ENCODE assay signal across 16 mouse cellular contexts in genomic region chr9:92719251-92719650, GRCm38 (mm10).
DNase-seq lines count a peak whose midpoint lies in the region; ATAC-seq and TF ChIP-seq lines count a peak whose summit lies in the region.
"Had no signal": no experiment of that assay in that cellular context is flagged by ENCODE, and none has a peak within 500 bp of the region (broad histone marks: within the 10 kb centered on the region; RNA-seq: fewer than 3 reads in every experiment).

No protein-coding gene starts in this region.

- H3K27me3 ChIP-seq in heart, adult 2 months (ENCODE audit: control insufficient read depth, insufficient read depth, low read length) = no peaks in the 10 kb centered on the region
- H3K27me3 ChIP-seq in limb, embryonic 14.5 days (ENCODE audit: control insufficient read depth, insufficient read depth, low read length) = no peaks in the 10 kb centered on the region
- no peaks in the 10 kb centered on the region for H3K27me3 ChIP-seq in limb, embryonic 10.5 days (ENCODE audit: low read depth, poor library complexity, severe bottlenecking)
- H3K27me3 ChIP-seq: embryonic facial prominence, embryonic 13.5 days; heart, embryonic 15.5 days; midbrain, embryonic 15.5 days had no signal

- 74% methylated on average over 6 of the region's 6 CpGs for WGBS in heart, adult 2 months
- 73% methylated on average over 6 of the region's 6 CpGs for WGBS in limb, embryonic 14.5 days
- WGBS in limb, embryonic 10.5 days = 86% methylated on average over 6 of the region's 6 CpGs

- H3K9ac ChIP-seq in heart, adult 2 months (ENCODE audit: low read depth, low read length) = no peak overlapping the region
- H3K9ac ChIP-seq in limb, embryonic 14.5 days (ENCODE audit: low read depth, low read length, severe bottlenecking) = no peak overlapping the region
- H3K9ac ChIP-seq: embryonic facial prominence, embryonic 13.5 days; heart, embryonic 15.5 days; midbrain, embryonic 15.5 days had no signal

- no peak overlapping the region for H3K4me3 ChIP-seq in heart, adult 2 months
- H3K4me3 ChIP-seq in limb, embryonic 14.5 days (replicated peaks; ENCODE audit: low read length) = no peak overlapping the region
- no peak overlapping the region for H3K4me3 ChIP-seq in limb, embryonic 10.5 days
- H3K4me3 ChIP-seq: embryonic facial prominence, embryonic 13.5 days; heart, embryonic 15.5 days; midbrain, embryonic 15.5 days had no signal

- intact Hi-C loops in heart, postnatal 14 days (cut with DNase I) = no loop called here
- intact Hi-C loops in heart, adult 2 months (cut with DNase I) = no loop called here

- TF ChIP-seq CTCF in heart, adult 2 months (IDR thresholded peaks at IDR 0.05) = no peak

- DNase-seq in heart, postnatal 14 days = peak; percentile 6 to 14
- no peak for DNase-seq in heart, adult 2 months
- DNase-seq in limb, embryonic 14.5 days (ENCODE audit: low spot score) = no peak
- no peak for DNase-seq in limb, embryonic 10.5 days (ENCODE audit: low spot score)
- DNase-seq in urinary bladder, postnatal 25 days (ENCODE audit: low spot score) = peak; percentile 10
- DNase-seq in urinary bladder, postnatal 10 days (ENCODE audit: low spot score) = no peak
- DNase-seq in embryo, embryonic 10.5 days (ENCODE audit: low spot score) = no peak
- DNase-seq: adrenal gland, postnatal 25 days; B cell, adult 2 months; cerebellum, adult 2 months; kidney, adult 2 months; lung, adult 18-20 months; right cerebral cortex, adult 18-20 months had no signal

- no peaks in the 10 kb centered on the region for H3K9me3 ChIP-seq in limb, embryonic 14.5 days (ENCODE audit: control insufficient read depth, low read length)
- no peaks in the 10 kb centered on the region for H3K9me3 ChIP-seq in limb, embryonic 10.5 days (replicated peaks)
- H3K9me3 ChIP-seq: embryonic facial prominence, embryonic 13.5 days; heart, embryonic 15.5 days; midbrain, embryonic 15.5 days had no signal

- no peak overlapping the region for H3K4me2 ChIP-seq in limb, embryonic 14.5 days (replicated peaks; ENCODE audit: low read depth, low read length, severe bottlenecking)
- H3K4me2 ChIP-seq: embryonic facial prominence, embryonic 13.5 days; heart, embryonic 15.5 days; midbrain, embryonic 15.5 days had no signal

- H3K36me3 ChIP-seq in heart, adult 2 months (ENCODE audit: control insufficient read depth, insufficient read depth, low read length) = no peaks in the 10 kb centered on the region
- H3K36me3 ChIP-seq in limb, embryonic 14.5 days (ENCODE audit: control insufficient read depth, insufficient read depth, low read length) = no peaks in the 10 kb centered on the region
- H3K36me3 ChIP-seq in limb, embryonic 10.5 days = no peaks in the 10 kb centered on the region
- H3K36me3 ChIP-seq: embryonic facial prominence, embryonic 13.5 days; heart, embryonic 15.5 days; midbrain, embryonic 15.5 days had no signal

- no peak for ATAC-seq in limb, embryonic 14.5 days (ENCODE audit: low FRiP score, low read depth)
- ATAC-seq: midbrain, embryonic 15.5 days had no signal

- no peaks in the 10 kb centered on the region for H3K4me1 ChIP-seq in heart, adult 2 months (ENCODE audit: control insufficient read depth, insufficient read depth, low read length)
- 0 out of 2 replicates have a peak, but pooled peaks cover 12% of the 10 kb centered on the region for H3K4me1 ChIP-seq in limb, embryonic 14.5 days (ENCODE audit: control insufficient read depth, insufficient read depth, low read length)
- no peaks in the 10 kb centered on the region for H3K4me1 ChIP-seq in limb, embryonic 10.5 days
- H3K4me1 ChIP-seq: embryonic facial prominence, embryonic 13.5 days; heart, embryonic 15.5 days had no signal

- TF ChIP-seq EP300 in heart, adult 2 months (IDR thresholded peaks at IDR 0.05; ENCODE audit: insufficient read depth, low read depth, low read length) = no peak

- TF ChIP-seq POLR2A in heart, adult 2 months (IDR thresholded peaks at IDR 0.05; ENCODE audit: insufficient read depth, low read depth, low read length) = no peak
- TF ChIP-seq POLR2A in limb, embryonic 14.5 days (IDR thresholded peaks at IDR 0.05; ENCODE audit: borderline replicate concordance, extremely low read depth, insufficient read depth, insufficient read length) = no peak

- H3K79me2 ChIP-seq in heart, adult 2 months (replicated peaks; ENCODE audit: control insufficient read depth, insufficient read depth, low read length) = no peaks in the 10 kb centered on the region

- no peak overlapping the region for H3K27ac ChIP-seq in heart, adult 2 months
- H3K27ac ChIP-seq in limb, embryonic 14.5 days (replicated peaks; ENCODE audit: low read depth, low read length) = 0 out of 2 replicates have a peak overlapping the region, but pooled peaks have one; percentile 14
- H3K27ac ChIP-seq in limb, embryonic 10.5 days = no peak overlapping the region
- H3K27ac ChIP-seq: embryonic facial prominence, embryonic 13.5 days; heart, embryonic 15.5 days; midbrain, embryonic 15.5 days had no signal

Comparison
In these comparisons a context has a peak if more than half of its experiments do, and no peak if none do; other contexts are left out.
1. DNase-seq: peak in heart, postnatal 14 days (2 of 2) and urinary bladder, postnatal 25 days (single experiment); none in heart, adult 2 months (0 of 2), limb, embryonic 14.5 days (single experiment), limb, embryonic 10.5 days (single experiment), urinary bladder, postnatal 10 days (single experiment) and embryo, embryonic 10.5 days (single experiment).